Mouse (Mus musculus) lung, adult 2 months (tissue): Measurements from ENCODE around the gene Rgcc. TPM values are rescaled to one million over a fixed set of nuclear protein-coding genes. Genes with fewer than 3 reads are reported as not detected.

Source experiments
- DNase-seq: peaks from one replicate; pipeline ENCODE4 v3.0.0; 2022
- H3K4me1 ChIP-seq: fragments of 200-500 bp; 2 replicates; pipeline ENCODE4 v1.6.1; 2011; ENCODE audit warnings: low read length; ENCODE audit not compliant: control insufficient read depth, insufficient read depth
- H3K4me3 ChIP-seq: fragments of 200-500 bp; replicated peaks from 2 replicates; pipeline ENCODE3; 2011; ENCODE audit warnings: low read depth, mild to moderate bottlenecking, control low read depth, low read length; ENCODE audit errors: extremely low read depth
- CTCF ChIP-seq: fragments of 200-500 bp; IDR thresholded peaks from 2 replicates; pipeline ENCODE4 v1.5.1; 2011; ENCODE audit warnings: mild to moderate bottlenecking, low read length, control low read depth; ENCODE audit not compliant: insufficient read depth
- POLR2A ChIP-seq: fragments of 200-500 bp; IDR thresholded peaks from 2 replicates; pipeline ENCODE4 v1.6.1; 2011; ENCODE audit warnings: low read depth, mild to moderate bottlenecking, control low read depth, low read length, borderline replicate concordance; ENCODE audit errors: extremely low read depth
- WGBS: fragments of 180-500 bp; shearing (Covaris S2); methylation state at CpG from one replicate; pipeline ENCODE4 v1.1.7; 2018; 5-methylcytosine and 5-hydroxymethylcytosine counted together
- polyA plus RNA-seq: library from polyadenylated mRNA; depleted of rRNA; stranded (reverse); fragments of >200 nt; gene quantifications from 2 replicates; pipeline ENCODE4 v1.2.3, GENCODE M21; 2012

Rgcc gene
- polyA plus RNA-seq, 1 experiment: 279 TPM

GRCm38 (mm10) chr14:79259062-79259779, 42.2 kb downstream of the Rgcc start:
- 64% methylated on average over 10 of the region's 10 CpGs for WGBS
- DNase-seq: no peak
- no peaks in the 10 kb centered on the region for H3K4me1 ChIP-seq
- TF ChIP-seq CTCF (no peak), POLR2A (no peak)
- no peak overlapping the region for H3K4me3 ChIP-seq

GRCm38 (mm10) chr14:79256656-79257055, 44.8 kb downstream of the Rgcc start:
- H3K4me1 ChIP-seq: no peaks in the 10 kb centered on the region
- no peak overlapping the region for H3K4me3 ChIP-seq
- TF ChIP-seq POLR2A: no peak
- TF ChIP-seq CTCF: no peak
- WGBS: 90% methylated on average over 5 of the region's 5 CpGs
- no peak for DNase-seq

- no peak overlapping the region for H3K4me3 ChIP-seq
- WGBS: 86% methylated on average over 1 of the region's 2 CpGs
- no peak for DNase-seq
- H3K4me1 ChIP-seq: no peaks in the 10 kb centered on the region
- TF ChIP-seq CTCF (no peak), POLR2A (no peak)
Observed at GRCm38 (mm10) chr14:79255786-79256185, 45.7 kb downstream of the Rgcc start.

- Histone ChIP-seq H3K4me1 (no peaks in the 10 kb centered on the region), H3K4me3 (no peak overlapping the region)
- TF ChIP-seq POLR2A: no peak
- TF ChIP-seq CTCF: no peak
- no peak for DNase-seq
- 71% methylated on average over 5 of the region's 5 CpGs for WGBS
Observed at GRCm38 (mm10) chr14:79251727-79252285, 49.6 kb downstream of the Rgcc start.

GRCm38 (mm10) chr14:79244571-79244970, 56.9 kb downstream of the Rgcc start:
- WGBS: 66% methylated on average over 3 of the region's 3 CpGs
- H3K4me1 ChIP-seq: no peaks in the 10 kb centered on the region
- no peak for DNase-seq
- H3K4me3 ChIP-seq: no peak overlapping the region
- no peak for TF ChIP-seq POLR2A
- TF ChIP-seq CTCF: no peak

- DNase-seq: no peak
- H3K4me3 ChIP-seq: no peak overlapping the region
- no peaks in the 10 kb centered on the region for H3K4me1 ChIP-seq
- TF ChIP-seq POLR2A (no peak), CTCF (no peak)
- 77% methylated on average over 12 of the region's 12 CpGs for WGBS
Observed at GRCm38 (mm10) chr14:79243038-79243883, 58.2 kb downstream of the Rgcc start.

GRCm38 (mm10) chr14:79242386-79242720, 59.1 kb downstream of the Rgcc start:
- TF ChIP-seq POLR2A (no peak), CTCF (no peak)
- DNase-seq: no peak
- Histone ChIP-seq H3K4me1 (no peaks in the 10 kb centered on the region), H3K4me3 (no peak overlapping the region)

GRCm38 (mm10) chr14:79241656-79242385, 59.6 kb downstream of the Rgcc start:
- H3K4me3 ChIP-seq: no peak overlapping the region
- 75% methylated on average over 6 of the region's 6 CpGs for WGBS
- no peaks in the 10 kb centered on the region for H3K4me1 ChIP-seq
- no peak for DNase-seq
- TF ChIP-seq CTCF (no peak), POLR2A (no peak)

GRCm38 (mm10) chr14:79241057-79241570, 60.3 kb downstream of the Rgcc start:
- WGBS: 63% methylated on average over 4 of the region's 4 CpGs
- Histone ChIP-seq H3K4me1 (no peaks in the 10 kb centered on the region), H3K4me3 (no peak overlapping the region)
- no peak for DNase-seq
- TF ChIP-seq CTCF: no peak
- no peak for TF ChIP-seq POLR2A
